Mouse (Mus musculus): Measurements from ENCODE around the gene Treml2. TPM values are rescaled to one million over a fixed set of nuclear protein-coding genes. Genes with fewer than 3 reads are reported as not detected.

The Treml2 gene
- total and polyA plus RNA-seq, 3 experiments = 0.91 to 3.1 (median 2.4) TPM

GRCm38 (mm10) chr17:48264662-48265061 lies 34.6 kb upstream of the Treml2 start:
- Histone ChIP-seq H3K36me3 (ENCODE audit: control insufficient read depth, insufficient read depth, low read length) (no peaks in the 10 kb centered on the region), H3K4me1 (ENCODE audit: control insufficient read depth, insufficient read depth, low read length) (no peaks in the 10 kb centered on the region), H3K79me2 (replicated peaks; ENCODE audit: control insufficient read depth, insufficient read depth, low read length) (no peaks in the 10 kb centered on the region), H3K4me3 (no peak overlapping the region), H3K27me3 (ENCODE audit: control insufficient read depth, insufficient read depth, low read length) (no peaks in the 10 kb centered on the region), H3K9ac (ENCODE audit: low read depth, low read length) (no peak overlapping the region), H3K27ac (no peak overlapping the region)
- DNase-seq = no peak
- no peak for TF ChIP-seq EP300 (IDR thresholded peaks at IDR 0.05; ENCODE audit: insufficient read depth, low read depth, low read length)
- no peak for TF ChIP-seq CTCF (IDR thresholded peaks at IDR 0.05)
- TF ChIP-seq POLR2A (IDR thresholded peaks at IDR 0.05; ENCODE audit: insufficient read depth, low read depth, low read length) = no peak
- WGBS = 87% methylated on average over 7 of the region's 7 CpGs
- intact Hi-C loops (cut with DNase I) = no loop called here

GRCm38 (mm10) chr17:48266138-48266537 lies 33.2 kb upstream of the Treml2 start:
- 58% methylated on average over 2 of the region's 2 CpGs for WGBS
- Histone ChIP-seq H3K36me3 (ENCODE audit: control insufficient read depth, insufficient read depth, low read length) (no peaks in the 10 kb centered on the region), H3K79me2 (replicated peaks; ENCODE audit: control insufficient read depth, insufficient read depth, low read length) (no peaks in the 10 kb centered on the region), H3K4me1 (ENCODE audit: control insufficient read depth, insufficient read depth, low read length) (no peaks in the 10 kb centered on the region), H3K9ac (ENCODE audit: low read depth, low read length) (no peak overlapping the region), H3K27ac (no peak overlapping the region), H3K4me3 (no peak overlapping the region), H3K27me3 (ENCODE audit: control insufficient read depth, insufficient read depth, low read length) (no peaks in the 10 kb centered on the region)
- no peak for DNase-seq
- intact Hi-C loops (cut with DNase I) = no loop called here
- no peak for TF ChIP-seq EP300 (IDR thresholded peaks at IDR 0.05; ENCODE audit: insufficient read depth, low read depth, low read length)
- TF ChIP-seq POLR2A (IDR thresholded peaks at IDR 0.05; ENCODE audit: insufficient read depth, low read depth, low read length) = no peak
- TF ChIP-seq CTCF (IDR thresholded peaks at IDR 0.05) = no peak

- intact Hi-C loops (cut with DNase I) = no loop called here
- WGBS = 39% methylated on average over 2 of the region's 2 CpGs
- Histone ChIP-seq H3K27me3 (ENCODE audit: control insufficient read depth, insufficient read depth, low read length) (no peaks in the 10 kb centered on the region), H3K4me3 (no peak overlapping the region), H3K79me2 (replicated peaks; ENCODE audit: control insufficient read depth, insufficient read depth, low read length) (no peaks in the 10 kb centered on the region), H3K4me1 (ENCODE audit: control insufficient read depth, insufficient read depth, low read length) (no peaks in the 10 kb centered on the region), H3K27ac (no peak overlapping the region), H3K9ac (ENCODE audit: low read depth, low read length) (no peak overlapping the region), H3K36me3 (ENCODE audit: control insufficient read depth, insufficient read depth, low read length) (no peaks in the 10 kb centered on the region)
- TF ChIP-seq EP300 (IDR thresholded peaks at IDR 0.05; ENCODE audit: insufficient read depth, low read depth, low read length) (no peak), POLR2A (IDR thresholded peaks at IDR 0.05; ENCODE audit: insufficient read depth, low read depth, low read length) (no peak), CTCF (IDR thresholded peaks at IDR 0.05) (no peak)
- DNase-seq = no peak
Measured at GRCm38 (mm10) chr17:48266610-48267304, 32.5 kb upstream of the Treml2 start.

GRCm38 (mm10) chr17:48267591-48267990 lies 31.7 kb upstream of the Treml2 start:
- H3K4me1 ChIP-seq (ENCODE audit: control insufficient read depth, insufficient read depth, low read length) = no peaks in the 10 kb centered on the region
- intact Hi-C loops (cut with DNase I) = no loop called here
- H3K27me3 ChIP-seq (ENCODE audit: control insufficient read depth, insufficient read depth, low read length) = no peaks in the 10 kb centered on the region
- no peaks in the 10 kb centered on the region for H3K36me3 ChIP-seq (ENCODE audit: control insufficient read depth, insufficient read depth, low read length)
- H3K9ac ChIP-seq (ENCODE audit: low read depth, low read length) = no peak overlapping the region
- 87% methylated on average over 1 of the region's 1 CpGs for WGBS
- no peak overlapping the region for H3K27ac ChIP-seq
- H3K4me3 ChIP-seq = no peak overlapping the region
- TF ChIP-seq CTCF (IDR thresholded peaks at IDR 0.05) (no peak), EP300 (IDR thresholded peaks at IDR 0.05; ENCODE audit: insufficient read depth, low read depth, low read length) (no peak), POLR2A (IDR thresholded peaks at IDR 0.05; ENCODE audit: insufficient read depth, low read depth, low read length) (no peak)
- H3K79me2 ChIP-seq (replicated peaks; ENCODE audit: control insufficient read depth, insufficient read depth, low read length) = no peaks in the 10 kb centered on the region
- DNase-seq = no peak

GRCm38 (mm10) chr17:48268276-48268675 lies 31.0 kb upstream of the Treml2 start:
- H3K4me3 ChIP-seq = no peak overlapping the region
- H3K27me3 ChIP-seq (ENCODE audit: control insufficient read depth, insufficient read depth, low read length) = no peaks in the 10 kb centered on the region
- TF ChIP-seq CTCF (IDR thresholded peaks at IDR 0.05) (no peak), EP300 (IDR thresholded peaks at IDR 0.05; ENCODE audit: insufficient read depth, low read depth, low read length) (no peak), POLR2A (IDR thresholded peaks at IDR 0.05; ENCODE audit: insufficient read depth, low read depth, low read length) (no peak)
- intact Hi-C loops (cut with DNase I) = no loop called here
- no peak for DNase-seq
- no peak overlapping the region for H3K27ac ChIP-seq
- no peaks in the 10 kb centered on the region for H3K79me2 ChIP-seq (replicated peaks; ENCODE audit: control insufficient read depth, insufficient read depth, low read length)
- H3K36me3 ChIP-seq (ENCODE audit: control insufficient read depth, insufficient read depth, low read length) = no peaks in the 10 kb centered on the region
- H3K4me1 ChIP-seq (ENCODE audit: control insufficient read depth, insufficient read depth, low read length) = no peaks in the 10 kb centered on the region
- no peak overlapping the region for H3K9ac ChIP-seq (ENCODE audit: low read depth, low read length)

GRCm38 (mm10) chr17:48269833-48270232 lies 29.5 kb upstream of the Treml2 start:
- WGBS = 46% methylated on average over 4 of the region's 4 CpGs
- no peak overlapping the region for H3K9ac ChIP-seq (ENCODE audit: low read depth, low read length)
- H3K27me3 ChIP-seq (ENCODE audit: control insufficient read depth, insufficient read depth, low read length) = no peaks in the 10 kb centered on the region
- H3K4me3 ChIP-seq = no peak overlapping the region
- DNase-seq = no peak
- no peaks in the 10 kb centered on the region for H3K79me2 ChIP-seq (replicated peaks; ENCODE audit: control insufficient read depth, insufficient read depth, low read length)
- intact Hi-C loops (cut with DNase I) = no loop called here
- no peak overlapping the region for H3K27ac ChIP-seq
- no peaks in the 10 kb centered on the region for H3K4me1 ChIP-seq (ENCODE audit: control insufficient read depth, insufficient read depth, low read length)
- H3K36me3 ChIP-seq (ENCODE audit: control insufficient read depth, insufficient read depth, low read length) = no peaks in the 10 kb centered on the region
- TF ChIP-seq EP300 (IDR thresholded peaks at IDR 0.05; ENCODE audit: insufficient read depth, low read depth, low read length) (no peak), CTCF (IDR thresholded peaks at IDR 0.05) (no peak), POLR2A (IDR thresholded peaks at IDR 0.05; ENCODE audit: insufficient read depth, low read depth, low read length) (no peak)

Measured in heart, adult 2 months (tissue).